Comparison of ENCODE assay signal across 24 mouse cellular contexts in genomic region chr17:5746378-5746777, GRCm38 (mm10).
"Had no signal": no experiment of that assay in that cellular context is flagged by ENCODE, and none has a peak within 500 bp of the region (broad histone marks: within the 10 kb centered on the region; RNA-seq: fewer than 3 reads in every experiment).

No protein-coding gene starts in this region.

- H3K9me3 ChIP-seq: heart, embryonic 10.5 days; heart, embryonic 12.5 days; hindbrain, embryonic 13.5 days; hindbrain, embryonic 15.5 days; kidney, embryonic 15.5 days; limb, embryonic 13.5 days; limb, embryonic 15.5 days; liver, embryonic 12.5 days had no signal

- H3K27ac ChIP-seq: gastrocnemius, adult 2 months; heart, embryonic 10.5 days; hindbrain, embryonic 13.5 days; hindbrain, embryonic 15.5 days; hindbrain, postnatal 0 days; kidney, embryonic 15.5 days; kidney, postnatal 0 days; limb, embryonic 13.5 days; limb, embryonic 15.5 days; liver, embryonic 12.5 days had no signal

- DNase-seq: gastrocnemius, adult 2 months; gastrocnemius, postnatal 10 days; gastrocnemius, postnatal 25 days; heart, adult 18-20 months; heart, postnatal 10 days; heart, postnatal 36 days; kidney, adult 11 months; kidney, adult 2 months; kidney, adult 9 months; kidney, postnatal 14 days; kidney, postnatal 36 days; layer of hippocampus, adult 9-11 months; layer of hippocampus, postnatal 36 days; left cerebral cortex, postnatal 4 days had no signal

- H3K4me3 ChIP-seq: gastrocnemius, adult 2 months; heart, embryonic 10.5 days; heart, embryonic 12.5 days; hindbrain, embryonic 13.5 days; hindbrain, embryonic 15.5 days; kidney, embryonic 15.5 days; limb, embryonic 13.5 days; limb, embryonic 15.5 days; liver, embryonic 12.5 days had no signal

- H3K4me1 ChIP-seq: heart, embryonic 10.5 days; heart, embryonic 12.5 days; hindbrain, embryonic 13.5 days; hindbrain, embryonic 15.5 days; kidney, embryonic 15.5 days; limb, embryonic 13.5 days; limb, embryonic 15.5 days had no signal

- H3K27me3 ChIP-seq: hindbrain, embryonic 13.5 days; hindbrain, embryonic 15.5 days; kidney, embryonic 15.5 days; limb, embryonic 13.5 days; limb, embryonic 15.5 days; liver, embryonic 12.5 days had no signal

- H3K36me3 ChIP-seq: heart, embryonic 10.5 days; heart, embryonic 12.5 days; kidney, embryonic 15.5 days; limb, embryonic 13.5 days; limb, embryonic 15.5 days had no signal

- H3K4me2 ChIP-seq: heart, embryonic 12.5 days; hindbrain, embryonic 13.5 days; hindbrain, embryonic 15.5 days; kidney, embryonic 15.5 days; limb, embryonic 13.5 days; limb, embryonic 15.5 days; liver, embryonic 12.5 days had no signal

- H3K9ac ChIP-seq: heart, embryonic 12.5 days; hindbrain, embryonic 13.5 days; hindbrain, embryonic 15.5 days; kidney, embryonic 15.5 days; limb, embryonic 13.5 days; limb, embryonic 15.5 days; liver, embryonic 12.5 days had no signal
